ENCODE assay signal across 17 mouse cellular contexts in the genomic region with DNA sequence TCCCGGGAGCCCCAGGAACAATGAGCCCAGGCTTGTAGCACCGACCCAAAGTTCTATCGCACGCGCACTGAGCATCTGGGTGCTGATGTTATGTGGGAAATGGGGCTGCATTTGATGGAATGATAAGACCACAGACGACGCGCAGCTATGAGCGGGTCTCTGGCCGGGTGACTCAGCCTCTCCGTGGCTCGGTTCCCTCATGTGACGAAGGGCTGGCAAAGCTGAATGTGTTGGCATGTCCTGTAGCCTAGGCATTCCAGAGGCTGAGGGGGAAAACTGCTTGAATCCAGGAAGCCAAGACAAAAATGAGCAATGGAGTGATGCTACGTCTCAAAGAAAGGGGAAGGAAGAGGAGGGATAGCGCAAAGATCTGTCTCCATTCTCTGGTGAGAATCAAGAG.
DNase-seq lines count a peak whose midpoint lies in the region; ATAC-seq lines count a peak whose summit lies in the region.
"Had no signal": no experiment of that assay in that cellular context is flagged by ENCODE, and none has a peak within 500 bp of the region (broad histone marks: within the 10 kb centered on the region; RNA-seq: fewer than 3 reads in every experiment).

No protein-coding gene starts in this region.

- no peak for ATAC-seq in megakaryocyte, adult 5-6 weeks (ENCODE audit: poor library complexity, severe bottlenecking)
- ATAC-seq: inflammation-experienced regulatory T-cells, adult 6 months; liver, postnatal 0 days; midbrain, embryonic 15.5 days had no signal

- DNase-seq in adrenal gland, adult 2 months, result peak; percentile 68
- no peak for DNase-seq in adrenal gland, postnatal 4 days (ENCODE audit: low spot score in 2 of 2)
- DNase-seq in heart, postnatal 10 days, result peak; percentile 25 to 37
- DNase-seq in heart, adult 18-20 months, result no peak
- peak; percentile 92 for DNase-seq in Muller cell, postnatal 12 days (ENCODE audit: inconsistent ontology term)
- DNase-seq in fibroblast of lung, adult 2 months (ENCODE audit: low read depth), result peak; percentile 60
- no peak for DNase-seq in B cell, adult 2 months
- DNase-seq: heart, adult 2 months; kidney, adult 9 months; kidney, postnatal 25 days; layer of hippocampus, adult 9-11 months; liver, postnatal 0 days; right cerebral cortex, postnatal 25 days; thymus, adult 2 months had no signal

- intact Hi-C loops in heart, postnatal 10 days (cut with DNase I), result no loop called here

Comparison
In these comparisons a context has a peak if more than half of its experiments do, and no peak if none do; other contexts are left out.
1. DNase-seq: peak in adrenal gland, adult 2 months (single experiment), heart, postnatal 10 days (2 of 2), Muller cell, postnatal 12 days (single experiment) and fibroblast of lung, adult 2 months (single experiment); none in adrenal gland, postnatal 4 days (0 of 2), heart, adult 18-20 months (0 of 2) and B cell, adult 2 months (0 of 2).